Mouse (Mus musculus) cerebellum, postnatal 10 days (tissue): ENCODE results near the gene Lmtk3.

Source experiments
- DNase-seq, 2 experiments: peaks; one replicate each; pipeline ENCODE4 v3.0.0; 2021; ENCODE audit warnings: mixed read lengths in 2 of 2

Gene Lmtk3

DNA sequence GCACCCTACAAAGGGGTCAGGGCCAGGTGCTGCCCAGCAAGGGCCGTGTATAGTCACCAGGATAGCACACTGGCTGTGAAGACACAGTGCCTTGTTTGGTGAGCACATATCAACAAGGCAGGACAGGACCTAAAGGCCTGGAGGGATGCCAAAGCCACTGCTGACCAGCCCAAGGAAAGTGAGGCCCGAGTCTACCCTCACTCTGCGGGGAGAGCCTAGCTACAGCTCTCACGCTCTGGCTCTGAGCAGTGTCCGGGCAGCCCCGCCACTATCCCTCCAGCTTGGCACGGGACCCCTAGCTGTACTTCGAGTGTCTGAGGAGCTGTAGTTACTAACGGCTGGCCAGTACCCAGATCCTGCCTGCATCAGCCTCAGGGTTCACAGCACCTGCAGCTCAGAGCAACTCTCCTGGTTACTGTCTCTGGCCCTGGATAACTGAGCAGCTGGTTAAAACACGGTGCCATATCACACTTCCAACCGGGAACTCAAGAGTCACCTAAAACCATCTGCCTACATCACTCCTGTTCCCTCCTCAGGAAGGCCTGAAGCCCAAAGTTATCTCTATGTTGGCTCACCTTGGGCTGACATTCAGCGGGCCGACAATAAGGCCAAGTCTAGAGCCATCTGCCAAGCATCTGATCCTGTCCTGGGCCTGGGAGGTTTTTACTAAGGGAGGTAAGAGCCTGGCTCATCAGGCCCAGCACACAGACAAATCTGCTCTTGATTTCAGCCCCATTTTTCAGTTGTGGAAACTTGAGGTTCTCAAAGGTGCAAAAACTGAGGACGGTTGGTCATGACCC is 25.9 kb downstream of the Lmtk3 start:
- peak; percentile 59 to 65 for DNase-seq

DNA sequence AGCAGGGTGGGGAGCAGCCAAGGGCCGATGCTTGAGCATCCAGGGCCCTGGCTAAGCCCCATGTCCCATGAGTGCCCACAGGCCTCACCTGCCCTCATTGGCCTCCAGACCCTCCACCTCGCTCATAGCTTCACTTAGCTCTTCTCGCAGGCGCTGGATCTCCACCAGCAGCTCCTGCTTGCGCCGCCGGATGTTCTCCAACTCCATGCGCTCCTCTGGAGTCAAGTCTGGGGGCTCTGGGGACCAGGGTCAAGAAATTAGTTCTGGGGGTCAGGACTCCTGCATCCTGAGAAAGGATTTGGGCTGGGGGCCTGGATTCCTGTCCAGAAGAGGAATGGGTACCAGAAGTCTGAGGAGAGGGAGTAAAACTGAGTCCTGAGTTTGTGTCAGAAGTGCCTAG is 29.4 kb downstream of the Lmtk3 start:
- DNase-seq, result no peak

DNA sequence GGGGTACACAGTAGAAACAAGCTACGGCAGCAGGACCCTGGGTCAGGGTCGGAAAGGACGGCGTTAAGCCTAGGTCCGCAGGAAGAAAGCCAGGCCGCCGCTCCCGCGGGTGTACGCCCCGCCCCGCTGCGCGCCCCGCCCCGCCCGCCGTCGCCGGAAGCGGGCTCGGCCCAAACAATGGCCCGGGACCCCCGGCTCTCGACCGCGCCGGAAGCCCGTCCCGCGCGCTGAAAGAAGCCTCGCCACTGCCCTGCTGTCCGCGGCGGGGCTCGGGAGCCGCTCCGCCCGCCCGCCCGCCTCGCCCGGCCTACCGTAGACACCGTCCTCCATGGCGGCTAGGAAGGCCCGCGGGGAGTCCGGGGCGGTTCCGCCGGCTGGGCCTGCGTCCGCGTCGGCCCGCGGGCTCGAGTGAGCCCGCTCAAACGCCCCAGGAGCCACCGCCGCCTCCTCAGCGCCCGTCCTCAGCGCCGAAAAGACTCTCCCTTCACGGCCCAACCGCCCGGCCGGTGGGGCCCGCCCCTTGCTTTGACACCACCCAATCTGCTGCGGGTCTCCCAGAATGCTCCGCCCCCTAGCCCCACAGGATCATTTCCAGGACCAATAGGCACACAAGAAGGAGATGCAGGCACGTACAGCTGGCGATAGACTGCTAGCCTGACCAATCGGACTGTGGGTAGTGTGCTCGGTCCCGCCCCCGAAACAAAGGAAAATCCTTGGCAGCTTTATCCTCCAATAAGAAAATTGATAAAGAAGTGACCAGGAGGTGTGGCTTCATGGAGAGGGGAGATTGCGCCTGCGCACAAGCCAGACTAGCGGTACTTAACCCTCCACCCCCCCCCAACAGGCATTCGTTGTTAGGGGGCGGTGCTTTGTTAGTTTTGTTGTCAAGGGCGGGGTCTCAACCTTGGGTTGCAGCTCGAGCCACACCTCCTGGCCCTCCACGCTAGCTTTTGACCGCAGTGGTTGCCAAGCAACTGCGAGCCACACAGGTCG is 30.5 kb downstream of the Lmtk3 start, which contains the start of gene Cyth2:
Cyth2 (minus strand) TSS at position 795 of the 993 bp plus-strand sequence.
- DNase-seq, result peak; percentile 100

DNA sequence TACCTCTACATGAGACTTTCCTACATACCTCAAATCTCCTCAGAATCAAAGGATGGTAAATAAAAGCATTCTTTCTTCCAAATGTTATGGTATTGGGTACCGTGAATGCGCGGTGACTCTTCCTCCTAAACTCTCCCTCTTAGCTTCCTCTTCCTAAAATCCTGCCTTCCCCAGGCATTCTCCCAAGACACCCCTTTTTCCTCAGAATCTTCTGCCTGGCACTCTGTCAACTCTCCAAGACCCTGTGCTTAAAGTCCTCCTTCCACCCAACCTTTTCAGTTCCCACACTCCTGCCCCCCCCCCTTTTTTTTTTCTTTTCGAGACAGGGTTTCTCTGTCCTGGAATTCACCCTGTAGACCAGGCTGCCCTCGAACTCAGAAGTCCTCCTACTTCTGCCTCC is 31.3 kb downstream of the Lmtk3 start:
- DNase-seq, result no peak

DNA sequence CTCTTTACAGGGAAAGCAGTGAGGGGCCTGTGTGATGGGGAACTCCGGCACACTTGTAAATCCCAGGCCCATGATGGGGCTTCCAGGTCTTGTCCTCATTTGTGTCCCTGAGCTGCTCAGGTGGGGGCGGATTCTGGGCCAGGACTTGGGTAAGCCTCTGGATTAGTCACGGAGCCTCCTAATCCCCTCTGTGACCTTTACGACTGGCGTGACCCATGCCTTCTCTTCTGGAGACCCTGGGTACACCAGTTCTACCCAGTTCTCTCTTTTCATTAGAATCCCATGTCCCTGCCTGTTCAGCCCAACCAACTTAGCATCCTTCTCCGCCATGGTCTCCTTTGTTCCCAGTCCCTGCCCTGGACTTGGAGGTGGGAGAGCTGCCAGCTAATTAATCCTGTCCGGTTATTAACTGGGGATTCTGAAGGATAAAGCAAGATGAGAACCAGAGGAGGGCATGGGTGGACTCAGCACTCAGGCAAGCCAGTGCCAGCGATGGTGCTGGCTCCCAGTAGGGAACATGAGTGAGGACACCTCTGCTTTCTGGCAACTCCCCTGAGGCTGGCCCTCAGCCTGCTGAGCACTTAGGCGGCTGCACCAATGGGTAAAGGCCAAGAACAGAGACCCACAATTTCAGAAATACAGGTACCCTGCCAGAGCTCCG is 31.9 kb downstream of the Lmtk3 start:
- peak in 1 of 2 experiments; percentile 45 for DNase-seq

DNA sequence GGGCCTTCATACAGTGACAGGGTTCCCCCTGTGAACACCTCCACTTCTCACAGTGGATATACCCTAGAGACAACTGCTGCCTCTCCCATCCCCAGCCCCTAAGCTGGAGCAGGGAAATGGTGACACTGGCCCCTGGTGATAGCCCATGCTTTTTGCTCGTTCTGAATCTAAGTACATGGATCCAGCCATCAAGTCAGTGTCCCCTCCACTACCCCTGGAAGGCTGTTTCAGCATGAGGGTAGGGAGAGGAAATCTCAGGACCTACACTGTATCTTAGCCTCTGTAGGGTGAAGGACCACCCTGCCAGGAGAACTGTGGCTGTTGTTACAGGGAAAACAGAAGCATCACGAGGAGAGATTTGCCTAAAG is 32.4 kb downstream of the Lmtk3 start:
- no peak for DNase-seq

DNA sequence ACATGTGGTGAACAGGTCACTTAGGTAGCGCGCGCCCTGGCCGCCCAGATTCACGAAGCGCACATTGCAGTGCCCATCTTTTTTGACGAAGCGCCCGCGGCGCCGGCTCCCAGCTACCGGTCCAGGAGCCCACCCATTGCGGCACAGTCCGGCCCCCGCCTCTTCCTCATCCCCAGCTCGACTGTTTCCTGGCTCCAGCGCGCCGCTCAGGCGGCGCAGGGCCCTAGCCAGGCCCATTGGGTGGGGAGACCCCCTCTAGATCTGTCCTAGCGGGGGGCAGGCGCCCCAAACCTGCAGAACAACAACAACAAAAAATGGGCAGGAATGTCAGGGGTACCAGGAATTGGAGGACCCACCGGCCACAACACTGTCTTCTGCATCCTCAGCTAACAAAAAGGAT is 36.3 kb downstream of the Lmtk3 start:
- DNase-seq, result no peak

DNA sequence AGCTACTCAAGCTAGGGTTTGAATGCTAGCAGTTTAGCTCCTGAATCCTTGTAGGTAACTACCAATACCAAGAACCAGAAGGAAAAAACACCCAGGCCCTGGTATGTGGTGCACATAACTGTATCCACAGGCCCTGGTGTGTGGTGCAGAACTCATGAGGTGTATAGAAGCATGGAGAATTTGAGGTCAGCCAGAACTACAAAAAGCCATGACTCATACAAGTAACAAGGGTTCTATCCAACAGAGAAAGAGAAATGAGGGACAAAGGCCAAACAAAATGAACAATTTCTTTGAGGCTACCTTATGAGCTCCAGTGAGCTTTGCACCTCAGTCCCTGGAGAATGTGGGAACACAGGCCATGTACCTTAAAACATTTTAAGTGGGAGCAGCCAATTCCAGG is 37.4 kb downstream of the Lmtk3 start:
- no peak for DNase-seq

DNA sequence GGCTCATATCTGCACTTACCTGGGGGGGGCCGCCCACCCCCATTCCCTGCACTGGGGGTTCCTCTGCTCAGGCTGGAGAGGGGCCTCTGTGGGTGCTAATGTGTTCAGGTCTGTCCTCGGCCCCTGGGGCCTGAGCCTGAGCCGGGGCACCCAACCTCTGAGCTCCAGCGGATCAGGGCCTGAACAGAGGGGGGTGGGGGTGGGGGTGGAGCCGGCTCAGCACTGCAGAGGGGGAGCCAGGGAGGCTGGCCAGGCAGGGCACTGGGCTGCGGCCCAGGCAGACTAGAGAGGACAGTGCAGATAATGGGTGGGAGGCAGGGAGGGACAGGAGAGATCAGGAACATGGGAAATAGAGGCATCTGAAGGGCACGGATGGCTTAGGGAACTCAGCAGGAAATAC is 41.1 kb downstream of the Lmtk3 start, which contains the start of gene Kcnj14:
Kcnj14 (minus strand) TSS at position 185 of the 400 bp plus-strand sequence.
- no peak for DNase-seq

DNA sequence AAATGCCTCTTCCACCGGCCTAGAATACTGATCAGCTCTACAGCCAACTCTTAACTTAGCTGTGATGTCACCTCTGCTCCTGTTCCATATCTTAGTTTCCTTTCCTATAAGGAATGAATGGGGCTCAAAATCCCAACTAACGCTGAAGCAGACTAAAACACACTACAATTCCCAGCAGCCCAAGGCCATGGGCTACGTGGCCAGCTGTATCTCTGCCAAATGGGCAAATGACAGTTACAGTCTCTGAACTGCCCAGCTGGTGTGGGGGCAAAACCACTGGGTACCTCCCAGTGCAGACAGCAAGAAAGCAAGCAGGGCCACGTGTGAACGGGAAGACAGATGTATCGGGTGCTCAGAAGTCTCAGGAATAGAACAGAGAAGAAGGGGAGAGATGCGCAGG is 43.1 kb downstream of the Lmtk3 start:
- DNase-seq, result peak; percentile 43 to 47

DNA sequence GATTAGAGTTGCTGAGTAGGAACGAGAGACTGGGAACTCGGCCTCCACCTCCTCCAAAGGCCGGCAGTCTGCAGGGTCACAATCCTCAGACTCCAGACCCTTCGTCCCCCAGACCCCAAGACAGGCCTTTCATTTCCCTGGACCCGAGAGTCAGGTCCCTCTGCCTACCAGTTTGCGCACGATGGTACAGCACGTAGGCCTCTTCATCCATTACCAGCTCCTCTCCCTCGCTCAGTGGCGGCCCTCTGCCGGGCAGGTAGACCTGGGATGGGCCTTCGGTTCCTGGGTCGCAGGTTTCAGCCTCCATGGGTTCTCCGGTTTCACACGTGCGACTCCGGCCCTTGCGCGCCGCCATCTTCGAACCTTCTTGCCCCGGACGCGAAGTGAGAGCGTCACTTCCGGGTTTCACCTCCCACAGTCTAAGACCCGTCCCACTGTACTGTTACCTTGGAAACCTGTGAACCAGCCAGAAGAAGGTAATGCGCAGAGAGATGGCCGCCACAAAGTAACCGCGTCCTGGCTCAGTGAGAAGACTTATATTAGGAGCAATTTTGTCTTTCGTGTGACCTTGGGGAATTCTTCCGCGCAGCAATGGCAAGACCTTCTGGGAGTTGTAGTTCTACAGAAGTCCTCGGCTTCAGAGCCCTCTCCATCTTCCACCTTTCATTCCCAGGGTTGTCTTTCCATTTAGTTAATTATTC is 47.0 kb downstream of the Lmtk3 start, which contains the start of gene Grwd1:
Grwd1 (minus strand) TSS at position 518 of the 701 bp plus-strand sequence.
- peak; percentile 91 to 92 for DNase-seq

DNA sequence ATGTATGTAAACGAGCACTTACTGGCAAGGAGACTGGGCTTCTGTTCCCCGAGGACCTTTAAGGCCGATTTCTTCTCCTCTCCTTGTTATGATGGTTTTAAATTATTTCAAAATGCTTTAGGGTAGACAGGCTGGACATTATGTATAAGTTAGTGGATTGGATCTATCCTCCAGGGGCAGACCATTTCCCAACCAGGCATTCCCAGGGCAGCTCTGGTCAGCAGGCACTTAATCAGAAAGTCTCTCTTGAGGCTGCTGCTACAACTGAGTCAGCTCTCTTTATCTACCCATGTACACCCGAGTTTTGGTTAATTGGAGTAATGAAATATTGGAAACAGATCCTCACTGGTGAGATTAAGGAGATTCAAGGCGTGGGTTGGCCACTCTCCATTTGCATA is 47.6 kb downstream of the Lmtk3 start:
- no peak for DNase-seq

DNA sequence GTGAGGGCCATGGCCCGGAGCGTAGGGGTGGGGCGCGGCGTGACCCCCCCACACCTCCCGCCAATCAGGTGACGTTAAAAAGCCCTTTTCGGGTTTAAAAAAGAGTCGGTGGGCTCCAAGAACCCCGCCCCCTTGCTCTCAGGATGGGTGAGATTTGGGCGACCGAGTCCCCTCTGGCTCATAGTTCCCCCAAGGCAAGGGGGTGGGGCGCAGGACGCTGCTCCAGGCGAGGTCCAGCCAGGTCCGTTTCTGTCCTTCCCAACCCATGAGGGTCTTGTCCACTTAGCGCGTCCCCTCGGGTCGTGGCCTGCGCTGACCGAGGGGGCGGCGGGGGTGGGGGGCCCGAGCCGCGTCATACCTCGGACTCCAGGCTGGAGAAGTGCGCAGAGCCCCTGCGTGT is 48.9 kb downstream of the Lmtk3 start:
- no peak for DNase-seq

DNA sequence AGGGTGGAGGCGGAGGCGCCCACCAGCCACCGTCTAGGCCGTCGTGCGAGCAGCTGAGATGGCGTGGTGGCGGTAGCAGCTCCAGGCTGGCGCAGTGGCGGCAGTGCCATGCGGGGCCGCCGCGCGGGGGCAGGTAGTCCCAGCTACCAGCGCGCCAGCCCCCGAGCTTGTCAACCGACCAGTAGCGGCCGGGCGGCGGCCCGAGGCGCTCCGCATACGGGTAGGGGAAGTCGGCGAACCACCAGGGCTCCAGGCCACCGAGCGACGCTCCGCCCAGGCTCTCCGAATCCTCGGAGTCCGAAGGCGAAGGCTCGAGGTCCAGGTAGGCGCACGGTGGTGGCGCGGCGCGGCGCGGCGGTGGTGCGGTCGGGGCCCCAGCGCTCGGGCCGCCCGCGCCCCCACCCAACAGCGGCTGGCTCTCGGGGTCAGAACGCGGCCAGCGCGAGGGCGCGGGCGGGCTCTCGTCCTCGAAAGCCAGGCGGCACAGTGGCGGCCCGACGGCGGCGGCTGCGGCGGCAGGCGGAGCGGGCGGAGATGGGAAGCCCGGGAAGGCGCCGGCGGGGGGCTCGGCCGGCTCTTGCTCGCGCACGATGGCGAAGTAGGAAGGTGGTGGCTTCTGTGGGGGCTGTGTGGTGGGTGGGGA is 49.7 kb downstream of the Lmtk3 start:
- peak; percentile 38 to 45 for DNase-seq

DNA sequence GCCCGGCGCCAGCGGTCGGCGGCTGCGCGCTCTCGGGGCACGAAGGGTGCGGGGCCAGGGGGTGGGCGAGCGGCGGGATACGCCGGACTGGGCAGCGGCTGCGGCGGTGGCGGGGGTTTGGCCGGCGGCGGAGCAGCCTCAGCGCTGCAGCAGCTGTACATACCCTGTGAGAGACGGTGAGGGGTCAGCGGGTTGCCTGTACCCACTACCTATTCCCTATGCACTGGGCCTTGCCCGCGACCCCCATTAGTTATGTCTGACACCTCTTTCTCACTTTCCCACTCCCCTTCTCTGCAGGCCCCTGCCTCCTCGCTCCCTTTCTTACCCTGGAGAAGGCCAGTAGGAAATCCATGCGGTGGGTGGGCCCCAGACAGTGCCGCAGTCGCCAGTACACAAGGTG is 50.4 kb downstream of the Lmtk3 start:
- DNase-seq, result no peak

DNA sequence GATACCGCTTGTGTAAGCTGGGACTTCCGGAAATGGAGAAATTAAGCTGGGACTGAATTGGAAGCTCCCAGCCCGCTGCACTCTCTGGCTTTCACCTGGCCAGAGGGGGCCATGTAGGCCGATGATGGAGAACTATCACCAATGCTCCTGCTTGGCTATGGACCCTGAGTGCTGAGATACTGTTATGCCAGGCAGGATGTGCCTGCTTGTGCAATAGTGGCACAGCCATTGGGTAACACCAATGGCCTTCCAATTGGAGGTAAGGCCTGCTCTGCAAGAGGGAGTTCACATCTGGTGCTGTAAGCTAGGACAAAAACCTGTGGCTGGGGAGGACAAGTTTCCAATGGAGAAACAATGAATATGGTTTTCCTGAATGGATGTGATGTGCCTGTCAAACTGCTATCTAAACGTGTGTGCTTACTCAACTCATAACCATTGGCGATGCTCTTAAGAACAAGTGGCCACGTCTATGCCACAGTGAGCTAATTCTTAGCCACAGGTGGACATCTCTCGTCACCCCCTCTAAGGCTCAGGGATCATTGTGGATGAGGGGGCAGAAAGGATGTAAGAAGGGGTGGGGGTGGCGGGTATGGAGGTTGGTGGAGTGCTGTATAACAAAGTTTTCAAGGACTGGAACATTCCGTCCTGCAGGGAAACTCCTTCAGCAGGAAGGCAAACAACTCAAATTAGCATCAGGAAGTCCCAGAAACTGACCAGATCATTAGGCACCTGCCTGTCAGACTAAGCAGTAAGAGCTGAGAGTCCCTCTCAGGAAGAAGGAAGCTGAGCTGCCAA is 59.6 kb downstream of the Lmtk3 start:
- no peak for DNase-seq

DNA sequence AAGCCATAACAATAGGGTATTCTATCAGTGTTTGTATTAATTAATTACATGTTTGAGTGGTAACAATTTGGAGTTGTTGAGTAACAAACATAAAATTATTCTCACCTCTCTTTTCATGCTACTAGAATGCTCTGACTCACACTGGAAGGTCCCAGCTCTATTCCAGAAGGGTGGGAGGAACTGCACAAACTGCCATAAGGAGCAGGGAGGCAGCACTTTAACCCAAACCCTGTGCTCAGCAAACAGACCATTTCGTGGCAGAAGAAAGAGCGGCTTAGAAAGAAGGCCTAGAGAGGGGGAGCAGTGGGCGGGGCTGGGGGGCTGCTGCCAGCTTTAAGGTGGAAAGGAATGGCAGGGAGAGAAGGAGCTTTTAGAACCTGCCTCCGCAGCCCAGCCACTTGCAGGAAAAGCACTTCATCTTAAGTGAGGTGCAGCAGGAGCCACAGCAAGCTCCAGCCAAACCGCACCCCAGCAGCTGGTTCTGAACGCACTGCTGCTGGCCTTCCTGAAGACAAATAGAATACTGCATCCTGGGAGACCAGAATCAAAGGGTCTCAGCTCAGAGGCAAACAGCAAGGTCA is 65.0 kb downstream of the Lmtk3 start:
- DNase-seq, result no peak

DNA sequence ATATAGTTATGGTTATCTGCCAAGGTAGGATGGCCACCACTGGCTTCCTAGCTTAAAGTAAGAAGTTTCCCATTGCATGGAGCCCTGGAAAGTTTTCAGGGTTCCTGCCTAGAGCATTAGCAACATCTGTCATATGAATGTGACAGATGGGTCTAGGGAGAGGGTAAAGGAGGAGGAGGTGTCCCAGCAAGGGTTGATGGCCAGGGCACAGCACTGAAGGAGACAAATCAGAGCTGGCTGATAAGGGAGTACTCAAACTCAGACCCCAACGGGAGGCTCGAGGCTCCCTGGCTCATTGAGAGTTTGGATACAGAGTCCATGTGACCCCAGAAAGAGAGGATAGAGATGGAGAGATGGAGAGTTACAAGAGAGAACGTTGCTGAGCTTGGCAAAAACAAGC is 67.1 kb downstream of the Lmtk3 start:
- DNase-seq, result no peak

DNA sequence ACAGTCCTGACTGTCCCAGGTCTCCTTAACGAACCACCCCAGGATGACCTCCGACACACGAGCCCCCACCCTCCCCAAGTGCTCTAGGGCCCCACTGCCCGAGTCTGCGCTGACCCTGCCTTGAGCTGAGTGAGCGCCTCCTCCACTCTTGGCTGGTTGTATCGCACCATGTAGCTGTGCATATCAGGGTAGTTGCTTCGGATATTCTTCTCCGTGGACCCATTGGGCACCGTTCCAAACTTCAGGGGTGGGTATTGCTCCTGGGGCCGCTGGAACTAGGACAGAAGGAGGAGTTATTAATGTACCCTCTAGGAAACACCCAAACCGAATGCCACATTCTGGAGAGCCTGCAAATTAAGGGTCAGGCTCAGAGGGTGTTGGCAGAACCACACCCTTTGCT is 69.6 kb downstream of the Lmtk3 start:
- DNase-seq, result no peak
